Mouse (Mus musculus) E14TG2a.4 (cell line): ENCODE data around the gene Nprl3.
A peak's percentile ranks its signal among the peaks of the same experiment; 100 is the strongest.

Experiments used
- CTCF ChIP-seq: conservative IDR thresholded peaks from 2 replicates; pipeline ENCODE4 v1.5.1; 2014; ENCODE audit warnings: low read length
- NANOG ChIP-seq: IDR thresholded peaks from 2 replicates; pipeline ENCODE4 v1.6.1; 2014; ENCODE audit warnings: borderline replicate concordance, low read length, mixed read lengths
- POU5F1 ChIP-seq: IDR thresholded peaks from 2 replicates; pipeline ENCODE4 v1.6.1; 2014; ENCODE audit warnings: low read length, borderline replicate concordance

DNA sequence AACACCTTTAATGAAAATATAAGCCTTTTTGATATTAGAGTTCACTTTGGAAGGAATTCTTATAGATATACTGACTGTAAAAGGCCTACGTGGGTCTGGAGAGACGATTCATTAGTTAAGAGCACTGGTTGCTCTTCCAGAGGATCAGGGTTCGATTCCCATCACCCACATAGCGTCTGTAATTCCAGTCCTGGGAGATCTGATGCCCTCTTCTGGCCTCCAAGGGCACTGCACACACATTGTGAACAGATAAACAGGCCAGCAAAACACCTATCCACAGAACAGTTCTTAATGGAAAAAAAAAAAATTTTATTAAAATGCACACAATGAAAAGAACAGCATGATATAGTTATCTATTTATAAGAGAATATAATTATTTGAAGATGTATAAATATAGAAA, 80.3 kb downstream of the Nprl3 start:
- TF ChIP-seq CTCF: peak; percentile 68
- no peak for TF ChIP-seq NANOG
- TF ChIP-seq POU5F1: no peak
